Mouse (Mus musculus) liver, embryonic 16.5 days (tissue): ENCODE measurements around the gene Dscaml1. TPM values are rescaled to one million over a fixed set of nuclear protein-coding genes. Genes with fewer than 3 reads are reported as not detected.

Source experiments
- ATAC-seq: fragments of 200-750 bp; cut with Nextera tagmentation; 2 replicates; pipeline ENCODE4 v1.8.0; 2017; ENCODE audit warnings: low read depth, mild to moderate bottlenecking, moderate number of reproducible peaks, moderate library complexity
- H3K27ac ChIP-seq: fragments of 300-500 bp; sonication (generic); 2 replicates; pipeline ENCODE4 v1.5.1; 2014; ENCODE audit warnings: mild to moderate bottlenecking, low read length
- H3K27me3 ChIP-seq: fragments of 300-500 bp; sonication (generic); 2 replicates; pipeline ENCODE4 v1.6.1; 2014; ENCODE audit warnings: low read depth, low read length, mixed read lengths; ENCODE audit not compliant: control insufficient read depth, insufficient read depth
- H3K36me3 ChIP-seq: fragments of 300-500 bp; sonication (generic); 2 replicates; pipeline ENCODE4 v1.6.1; 2014; ENCODE audit warnings: mild to moderate bottlenecking; ENCODE audit not compliant: control insufficient read depth, insufficient read depth
- H3K4me1 ChIP-seq: fragments of 300-500 bp; sonication (generic); 2 replicates; pipeline ENCODE4 v1.6.1; 2014; ENCODE audit warnings: low read depth, low read length, mixed read lengths; ENCODE audit not compliant: control insufficient read depth
- H3K4me2 ChIP-seq: fragments of 300-500 bp; sonication (generic); 2 replicates; pipeline ENCODE4 v1.6.1; 2014; ENCODE audit warnings: low read depth, low read length, mixed read lengths
- H3K4me3 ChIP-seq: fragments of 300-500 bp; sonication (generic); 2 replicates; pipeline ENCODE4 v1.5.1; 2014; ENCODE audit warnings: low read depth, mild to moderate bottlenecking, low read length
- H3K9ac ChIP-seq: fragments of 300-500 bp; sonication (generic); 2 replicates; pipeline ENCODE4 v1.6.1; 2014; ENCODE audit warnings: low read depth, low read length
- H3K9me3 ChIP-seq: fragments of 300-500 bp; sonication (generic); replicated peaks from 2 replicates; pipeline ENCODE4 v1.6.1; 2016; ENCODE audit warnings: low read length; ENCODE audit not compliant: control insufficient read depth
- WGBS: fragments of 180-500 bp; shearing (Covaris S2); extraction: QIAGEN DNeasy Blood & Tissue Kit; methylation state at CpG from one replicate; pipeline ENCODE4 v1.1.7; 2014; ENCODE audit not compliant: insufficient replicate concordance; 5-methylcytosine and 5-hydroxymethylcytosine counted together
- polyA plus RNA-seq: library from polyadenylated mRNA; unstranded; fragments of >200 nt; fragmentation: Nextera tagmentation; extraction: Ambion mirVana; gene quantifications from 2 replicates; pipeline ENCODE4 v1.2.1, GENCODE M21; 2015

The Dscaml1 gene
- polyA plus RNA-seq, 1 experiment from 2014 or later = not detected

DNA sequence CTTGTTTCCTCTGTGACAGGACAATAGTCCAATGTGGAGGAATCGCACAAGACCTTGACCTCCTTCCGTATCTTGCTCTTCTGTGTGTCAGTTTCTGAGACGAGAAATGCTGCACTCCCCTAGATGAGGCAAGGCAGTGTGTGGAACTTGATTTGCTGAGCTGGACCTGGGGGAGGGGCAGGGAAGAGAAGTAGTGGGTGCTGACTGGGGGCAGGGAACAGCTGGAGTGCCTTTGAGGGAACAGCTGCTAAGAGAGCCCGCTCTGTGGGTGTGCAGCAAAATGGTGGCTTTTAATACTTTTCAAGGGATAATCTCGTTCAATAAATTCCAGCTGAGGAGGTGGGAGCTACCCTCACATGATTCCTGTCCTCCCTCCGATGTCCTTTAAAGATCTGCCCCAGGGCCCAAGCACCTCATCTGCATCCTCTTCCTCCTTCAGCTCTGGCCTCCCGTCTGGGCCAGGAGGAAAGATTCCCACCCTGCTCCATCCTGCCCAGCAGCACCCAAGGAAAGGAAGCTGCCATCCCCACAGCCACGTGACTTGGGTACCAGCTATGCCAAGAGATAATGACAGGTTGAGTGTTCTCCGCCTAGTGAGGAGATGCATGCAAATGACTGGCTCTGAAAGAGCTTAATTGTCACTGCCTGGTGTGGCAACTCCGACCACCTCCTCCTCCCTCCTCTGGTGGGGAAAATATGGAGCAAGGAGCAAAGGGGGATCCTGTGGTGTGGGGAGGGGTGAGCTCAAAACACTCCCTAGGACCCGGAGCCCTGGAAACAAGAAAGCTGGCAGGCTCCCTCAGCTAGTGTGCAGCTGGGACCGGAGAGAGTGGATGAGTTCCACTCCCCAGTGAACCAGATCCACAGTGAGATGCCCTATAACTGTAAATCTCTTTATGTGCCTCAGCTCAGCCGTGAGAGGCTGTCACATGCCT lies 181.9 kb downstream of the Dscaml1 start:
- Histone ChIP-seq H3K36me3 (no peaks in the 10 kb centered on the region), H3K4me2 (no peak overlapping the region), H3K27me3 (no peaks in the 10 kb centered on the region), H3K4me1 (no peaks in the 10 kb centered on the region), H3K9me3 (no peaks in the 10 kb centered on the region), H3K4me3 (no peak overlapping the region), H3K9ac (no peak overlapping the region), H3K27ac (no peak overlapping the region)
- no peak for ATAC-seq
- WGBS = 38% methylated on average over 13 of the region's 13 CpGs

DNA sequence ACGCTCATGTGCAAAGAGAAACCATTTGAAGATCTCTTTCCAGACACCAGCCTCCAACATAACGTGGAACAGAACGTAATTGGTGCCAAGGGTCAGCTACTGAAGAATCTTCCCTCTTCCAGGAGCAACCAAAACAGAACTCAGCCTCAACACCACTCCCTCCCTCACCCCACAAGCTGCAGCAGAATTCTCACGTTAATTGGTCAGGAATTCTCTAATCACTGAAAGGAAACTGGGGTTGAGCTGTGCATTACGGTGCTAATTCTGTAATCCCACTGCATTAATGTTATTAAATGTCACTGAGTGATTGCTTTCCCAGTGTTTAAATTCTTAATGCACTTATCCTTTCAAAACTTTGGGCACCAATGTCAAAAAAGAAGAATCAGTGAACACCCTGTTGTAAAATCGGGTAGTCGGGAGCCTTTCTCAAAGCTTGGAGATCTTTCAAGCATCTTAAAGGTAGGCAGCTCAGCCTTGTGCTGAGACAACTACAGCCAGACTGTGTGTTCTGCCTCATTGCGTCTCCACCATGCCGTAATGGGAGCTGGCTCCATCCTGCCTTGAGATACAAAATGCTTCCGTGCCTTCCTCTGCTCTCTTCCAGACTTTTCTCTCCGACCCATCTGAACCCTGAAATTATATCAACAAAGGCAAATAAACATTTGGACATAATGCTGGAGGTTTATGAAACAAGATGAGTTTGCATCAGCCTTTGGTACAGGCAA lies 184.1 kb downstream of the Dscaml1 start:
- H3K36me3 ChIP-seq = no peaks in the 10 kb centered on the region
- WGBS = 62% methylated on average over 11 of the region's 11 CpGs
- no peak overlapping the region for H3K4me3 ChIP-seq
- no peaks in the 10 kb centered on the region for H3K9me3 ChIP-seq
- H3K4me1 ChIP-seq = no peaks in the 10 kb centered on the region
- H3K27me3 ChIP-seq = no peaks in the 10 kb centered on the region
- H3K9ac ChIP-seq = no peak overlapping the region
- H3K4me2 ChIP-seq = no peak overlapping the region
- no peak overlapping the region for H3K27ac ChIP-seq
- no peak for ATAC-seq

DNA sequence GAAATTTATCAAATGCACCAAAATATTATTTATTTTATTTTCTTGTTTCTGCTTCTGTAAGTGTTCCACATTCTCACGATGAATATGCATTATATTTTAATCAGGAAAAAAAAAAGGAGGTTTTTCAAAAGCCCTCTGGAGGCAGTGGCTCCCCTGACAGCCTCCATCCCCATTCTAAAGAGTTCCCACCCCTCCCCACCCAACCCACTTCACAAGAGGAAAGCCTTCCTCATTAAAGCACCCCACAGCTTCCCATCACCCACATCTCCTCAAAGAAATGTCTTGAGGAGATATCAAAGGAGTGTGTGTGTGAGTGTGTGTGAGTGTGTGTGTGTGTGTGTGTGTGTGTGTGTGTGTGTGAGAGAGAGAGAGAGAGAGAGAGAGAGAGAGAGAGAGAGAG lies 188.2 kb downstream of the Dscaml1 start:
- no peaks in the 10 kb centered on the region for H3K27me3 ChIP-seq
- no peaks in the 10 kb centered on the region for H3K9me3 ChIP-seq
- 65% methylated on average over 1 of the region's 1 CpGs for WGBS
- no peak for ATAC-seq
- H3K9ac ChIP-seq = no peak overlapping the region
- no peak overlapping the region for H3K27ac ChIP-seq
- no peak overlapping the region for H3K4me3 ChIP-seq
- H3K4me2 ChIP-seq = no peak overlapping the region
- no peaks in the 10 kb centered on the region for H3K4me1 ChIP-seq
- no peaks in the 10 kb centered on the region for H3K36me3 ChIP-seq

DNA sequence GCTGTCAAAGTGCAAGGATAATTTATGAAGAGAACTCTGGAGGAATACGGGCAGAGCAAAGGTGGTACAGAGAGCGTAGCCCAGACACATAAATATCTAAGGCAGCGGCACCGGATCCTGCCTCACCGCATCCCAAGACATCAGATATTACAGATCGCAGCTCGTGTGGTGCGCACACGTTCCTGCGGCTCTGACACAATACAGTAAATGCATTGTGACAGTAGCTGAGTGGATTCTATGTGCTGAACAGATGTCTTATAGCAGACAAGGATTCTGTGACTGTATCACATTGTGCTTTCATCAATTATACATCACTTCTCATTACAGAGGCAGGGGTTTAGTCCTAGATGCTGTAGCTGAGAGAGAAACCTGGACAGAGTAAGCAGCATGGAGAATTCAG lies 191.5 kb downstream of the Dscaml1 start:
- no peaks in the 10 kb centered on the region for H3K36me3 ChIP-seq
- H3K4me1 ChIP-seq = no peaks in the 10 kb centered on the region
- 76% methylated on average over 10 of the region's 10 CpGs for WGBS
- no peak overlapping the region for H3K4me3 ChIP-seq
- no peaks in the 10 kb centered on the region for H3K27me3 ChIP-seq
- H3K9me3 ChIP-seq = no peaks in the 10 kb centered on the region
- ATAC-seq = no peak
- no peak overlapping the region for H3K27ac ChIP-seq
- H3K4me2 ChIP-seq = no peak overlapping the region
- H3K9ac ChIP-seq = no peak overlapping the region

DNA sequence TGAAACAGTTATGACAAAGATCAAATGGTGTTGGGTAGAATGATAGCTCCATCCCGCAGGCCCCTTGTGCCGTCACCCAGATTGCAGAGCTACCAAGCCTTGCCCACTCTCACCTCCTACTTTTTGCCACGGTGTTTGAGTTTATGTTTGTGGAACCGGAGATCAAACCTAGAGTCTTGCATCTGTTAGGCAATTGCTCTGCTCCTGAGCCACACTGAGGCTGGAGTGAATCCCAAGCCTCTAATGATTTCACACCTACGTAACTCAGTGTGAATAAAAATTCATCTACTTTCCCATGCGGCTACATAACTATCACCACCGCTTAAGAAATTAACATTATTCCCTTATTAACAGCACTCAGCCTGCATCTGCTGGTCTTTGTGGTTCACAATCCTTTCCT lies 192.0 kb downstream of the Dscaml1 start:
- 71% methylated on average over 7 of the region's 7 CpGs for WGBS
- no peak overlapping the region for H3K9ac ChIP-seq
- ATAC-seq = no peak
- H3K4me1 ChIP-seq = no peaks in the 10 kb centered on the region
- no peaks in the 10 kb centered on the region for H3K9me3 ChIP-seq
- H3K36me3 ChIP-seq = no peaks in the 10 kb centered on the region
- no peak overlapping the region for H3K27ac ChIP-seq
- no peaks in the 10 kb centered on the region for H3K27me3 ChIP-seq
- no peak overlapping the region for H3K4me2 ChIP-seq
- no peak overlapping the region for H3K4me3 ChIP-seq

DNA sequence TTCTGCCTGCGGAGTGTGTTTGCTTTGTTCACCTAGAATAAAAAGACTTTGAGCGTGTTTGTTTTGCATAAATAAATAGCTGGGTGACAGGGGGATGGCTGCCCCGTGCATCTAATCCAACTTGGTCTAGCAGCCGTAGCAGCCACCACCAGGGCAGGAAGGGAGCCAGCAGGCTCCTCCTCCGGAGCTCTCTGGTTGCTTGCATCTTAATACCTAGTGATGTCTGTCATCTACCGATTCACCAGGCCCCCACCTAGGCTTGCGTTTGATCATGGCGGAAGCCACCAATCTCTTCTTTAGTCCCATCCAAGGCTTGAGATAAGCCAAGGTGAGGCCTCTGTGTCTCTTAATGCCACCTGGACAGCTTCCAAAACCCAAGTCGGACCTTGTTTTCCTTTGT lies 193.6 kb downstream of the Dscaml1 start:
- ATAC-seq = no peak
- 46% methylated on average over 9 of the region's 9 CpGs for WGBS
- Histone ChIP-seq H3K27me3 (no peaks in the 10 kb centered on the region), H3K9ac (no peak overlapping the region), H3K27ac (no peak overlapping the region), H3K36me3 (no peaks in the 10 kb centered on the region), H3K4me1 (no peaks in the 10 kb centered on the region), H3K4me3 (no peak overlapping the region), H3K4me2 (no peak overlapping the region), H3K9me3 (no peaks in the 10 kb centered on the region)

DNA sequence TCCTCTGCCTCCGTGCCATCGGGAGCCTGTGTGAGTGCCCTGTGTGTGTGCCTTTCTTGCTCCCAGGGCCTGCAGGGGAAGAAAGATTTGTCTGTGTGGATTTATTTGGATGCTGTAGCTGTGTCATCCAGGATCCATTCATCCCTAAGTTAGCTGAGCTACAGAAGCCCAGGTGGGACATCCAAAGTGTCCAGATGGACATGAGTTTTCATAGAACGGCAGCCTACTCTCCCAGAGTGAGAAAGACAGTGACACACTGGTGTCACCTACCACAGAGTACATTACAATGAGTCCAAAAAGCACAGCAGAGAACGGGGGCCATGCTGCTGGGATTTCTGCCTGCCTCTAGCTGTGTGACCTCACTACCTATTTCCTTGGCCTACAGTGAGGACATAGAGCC lies 194.5 kb downstream of the Dscaml1 start:
- Histone ChIP-seq H3K9ac (no peak overlapping the region), H3K4me3 (no peak overlapping the region), H3K9me3 (no peaks in the 10 kb centered on the region), H3K4me1 (no peaks in the 10 kb centered on the region), H3K27ac (no peak overlapping the region), H3K4me2 (no peak overlapping the region), H3K36me3 (no peaks in the 10 kb centered on the region), H3K27me3 (no peaks in the 10 kb centered on the region)
- 69% methylated on average over 4 of the region's 4 CpGs for WGBS
- no peak for ATAC-seq

DNA sequence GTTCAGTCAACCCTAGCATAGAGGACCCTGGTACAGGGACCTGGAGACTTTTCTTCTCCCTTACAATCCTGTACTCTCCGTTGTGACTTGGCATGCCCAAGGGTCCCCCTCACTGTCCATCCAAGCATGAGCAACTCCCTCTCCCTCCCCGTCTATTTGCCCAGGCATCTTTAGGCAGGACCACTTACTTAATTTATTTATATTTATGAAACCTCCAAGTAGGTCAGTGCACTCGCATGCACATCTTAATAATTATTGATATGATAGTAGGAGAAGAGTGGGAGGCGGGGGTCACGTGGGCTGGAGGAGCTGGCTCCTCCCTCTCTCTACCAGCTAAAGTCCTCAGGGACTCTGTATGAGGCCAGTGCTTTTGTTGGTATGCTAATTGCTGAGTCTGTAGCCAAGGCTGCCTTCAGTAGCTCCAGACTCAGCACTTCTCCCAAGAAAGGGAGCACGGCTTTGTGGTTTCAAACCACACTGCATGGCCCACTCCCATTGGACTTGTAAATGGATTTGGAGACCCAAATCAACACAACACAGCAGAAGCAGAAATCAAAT lies 199.5 kb downstream of the Dscaml1 start:
- Histone ChIP-seq H3K36me3 (no peaks in the 10 kb centered on the region), H3K4me1 (no peaks in the 10 kb centered on the region), H3K27me3 (no peaks in the 10 kb centered on the region), H3K9ac (no peak overlapping the region), H3K9me3 (no peaks in the 10 kb centered on the region), H3K4me3 (no peak overlapping the region), H3K4me2 (no peak overlapping the region), H3K27ac (no peak overlapping the region)
- 51% methylated on average over 6 of the region's 6 CpGs for WGBS
- no peak for ATAC-seq

DNA sequence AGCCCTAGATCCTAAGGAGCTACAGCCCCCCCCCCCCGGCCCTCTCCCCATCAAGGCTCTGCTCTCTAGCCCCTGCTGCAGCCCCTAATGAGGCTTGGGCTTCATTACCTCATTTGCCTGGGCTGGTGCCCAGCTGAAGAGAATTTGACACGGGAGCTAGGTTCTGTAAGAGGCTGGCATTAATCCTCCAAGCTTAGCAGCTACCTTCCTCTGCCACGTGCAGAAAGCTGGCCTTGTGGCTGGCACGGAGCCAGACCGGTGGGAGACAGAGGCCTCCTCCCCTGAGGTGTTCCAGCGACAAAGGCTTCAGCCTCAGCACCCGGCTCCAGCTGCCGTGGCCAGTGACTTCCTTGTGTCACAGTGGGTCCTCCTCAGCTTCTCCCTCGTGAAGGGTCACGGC lies 206.1 kb downstream of the Dscaml1 start:
- H3K4me3 ChIP-seq = no peak overlapping the region
- ATAC-seq = no peak
- H3K27me3 ChIP-seq = no peaks in the 10 kb centered on the region
- no peaks in the 10 kb centered on the region for H3K36me3 ChIP-seq
- no peak overlapping the region for H3K9ac ChIP-seq
- H3K27ac ChIP-seq = no peak overlapping the region
- H3K4me1 ChIP-seq = no peaks in the 10 kb centered on the region
- 49% methylated on average over 10 of the region's 10 CpGs for WGBS
- H3K9me3 ChIP-seq = no peaks in the 10 kb centered on the region
- H3K4me2 ChIP-seq = no peak overlapping the region
